Mouse (Mus musculus) frontal cortex, postnatal 36 days (tissue): ENCODE measurements around the gene 2200002D01Rik.

Source experiments
- DNase-seq, 2 experiments: peaks; one replicate each; pipeline ENCODE4 v3.0.0; 2022; ENCODE audit warnings: low spot score in 2 of 2

2200002D01Rik gene

DNA sequence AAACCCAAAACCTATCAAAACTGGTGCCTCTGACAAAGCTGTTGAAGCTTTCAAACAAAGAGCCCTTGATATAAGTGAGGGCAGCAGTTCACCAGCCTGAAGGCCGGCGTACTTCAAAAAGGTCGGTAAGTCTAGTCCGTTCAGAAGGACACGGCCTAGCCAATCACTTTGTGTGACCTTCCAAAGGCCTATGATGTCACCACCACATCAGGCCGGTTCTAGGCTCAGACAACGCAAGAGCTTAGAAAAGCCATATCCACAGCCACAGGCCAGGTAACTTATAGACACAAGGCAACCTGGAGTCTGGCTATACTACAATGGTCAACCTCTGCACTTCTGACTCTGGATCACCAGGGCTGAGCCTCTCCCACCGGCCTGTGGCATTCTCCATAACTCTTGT lies 31.7 kb upstream of the 2200002D01Rik start:
- no peak for DNase-seq

DNA sequence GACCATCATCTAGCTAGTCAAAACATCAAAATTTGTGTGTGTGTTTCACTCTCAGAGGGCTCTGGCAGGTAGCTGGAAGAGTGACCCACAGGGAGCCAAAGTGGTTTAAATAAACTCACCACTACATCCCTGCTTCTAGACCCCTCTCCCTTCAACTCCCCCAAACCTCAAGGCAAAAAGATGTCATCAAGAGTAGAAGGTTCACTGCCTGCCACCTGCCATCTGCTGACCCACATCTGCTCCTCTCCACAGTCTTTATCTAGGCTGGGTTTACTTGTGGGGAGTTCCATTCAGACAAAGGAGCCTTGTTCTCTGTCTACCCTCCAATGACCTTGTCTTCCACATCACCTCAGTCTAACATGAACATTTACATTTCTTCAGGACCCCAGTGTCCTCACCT lies 31.0 kb upstream of the 2200002D01Rik start:
- DNase-seq, result no peak

- DNase-seq, result no peak
Measured at GRCm38 (mm10) chr7:29277510-29277909, 29.2 kb upstream of the 2200002D01Rik start.

DNA sequence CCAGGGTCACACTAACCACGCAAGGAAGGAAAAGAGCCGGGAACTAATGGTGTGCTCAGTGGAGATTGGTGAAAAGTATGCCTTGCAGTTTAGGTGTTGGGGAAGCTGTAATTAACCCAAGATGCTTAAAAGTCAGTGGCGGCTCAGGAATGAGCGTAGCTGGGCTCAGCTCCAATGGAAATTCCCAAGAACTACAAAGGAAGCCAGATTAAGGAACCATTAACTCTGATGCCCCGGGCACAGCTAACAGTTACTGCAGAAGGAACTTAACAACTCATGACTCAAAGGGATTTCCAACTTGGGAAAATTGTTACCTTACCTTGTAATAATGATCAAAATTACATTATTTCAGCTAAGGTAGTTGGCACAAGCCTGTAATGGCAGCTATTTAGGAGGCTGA lies 28.4 kb upstream of the 2200002D01Rik start:
- DNase-seq, result no peak

DNA sequence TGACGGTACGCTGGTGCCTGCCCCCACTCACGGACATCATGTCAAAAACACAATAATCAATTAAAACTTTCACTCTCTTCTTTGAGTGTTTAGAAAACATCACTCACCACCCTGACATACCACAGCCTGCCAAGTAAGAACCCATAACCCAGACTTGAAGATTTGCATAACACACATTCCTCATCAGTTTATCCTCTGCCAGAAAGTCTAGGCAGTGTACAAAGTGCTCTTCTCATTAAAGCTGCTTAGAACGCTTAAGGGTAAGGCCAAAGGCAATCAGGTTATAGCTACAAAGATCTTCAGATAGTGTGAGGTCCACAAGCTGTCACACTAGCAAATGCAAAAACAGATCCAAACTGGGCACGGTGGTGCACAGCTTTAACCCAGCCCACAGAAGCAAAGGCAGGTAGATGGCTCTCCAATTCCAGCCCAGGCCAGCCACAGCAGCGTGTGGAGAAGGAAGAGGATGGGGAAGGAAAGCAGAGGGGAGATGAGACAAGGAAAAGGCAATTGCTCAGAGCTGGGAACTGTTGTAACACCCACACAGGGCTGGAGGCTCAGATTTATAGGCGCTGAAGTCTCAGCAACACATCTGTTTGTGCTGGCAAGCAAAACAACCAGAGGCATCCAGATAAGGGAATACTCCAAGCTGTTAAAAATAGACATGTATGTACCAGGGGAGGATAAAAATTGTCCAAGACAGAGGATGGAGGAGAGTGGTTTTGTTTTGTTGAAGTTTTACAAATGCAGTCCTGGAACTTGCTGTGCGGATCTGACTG lies 23.6 kb upstream of the 2200002D01Rik start:
- peak; percentile 39 to 51 for DNase-seq

GRCm38 (mm10) chr7:29270445-29270844 lies 22.2 kb upstream of the 2200002D01Rik start:
- no peak for DNase-seq

DNA sequence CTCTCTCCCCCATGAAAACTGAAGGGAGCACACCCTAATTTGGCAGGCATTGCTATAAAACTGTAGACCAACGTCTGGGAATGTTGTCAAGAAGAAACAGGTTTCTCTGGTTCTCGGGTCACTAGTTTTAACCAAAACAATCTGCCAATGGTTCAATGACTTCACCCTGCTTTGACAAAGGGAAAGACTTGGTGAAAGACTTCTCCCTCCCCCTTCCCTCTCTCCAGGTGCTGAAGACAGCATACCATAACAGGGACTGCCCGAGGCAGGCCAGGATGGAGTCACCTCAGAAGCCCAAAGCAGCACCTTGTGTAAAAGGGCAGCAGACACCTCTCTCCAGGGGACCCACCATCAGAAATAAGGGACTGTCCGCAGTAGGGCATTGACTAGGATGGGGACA lies 18.7 kb upstream of the 2200002D01Rik start:
- no peak for DNase-seq

DNA sequence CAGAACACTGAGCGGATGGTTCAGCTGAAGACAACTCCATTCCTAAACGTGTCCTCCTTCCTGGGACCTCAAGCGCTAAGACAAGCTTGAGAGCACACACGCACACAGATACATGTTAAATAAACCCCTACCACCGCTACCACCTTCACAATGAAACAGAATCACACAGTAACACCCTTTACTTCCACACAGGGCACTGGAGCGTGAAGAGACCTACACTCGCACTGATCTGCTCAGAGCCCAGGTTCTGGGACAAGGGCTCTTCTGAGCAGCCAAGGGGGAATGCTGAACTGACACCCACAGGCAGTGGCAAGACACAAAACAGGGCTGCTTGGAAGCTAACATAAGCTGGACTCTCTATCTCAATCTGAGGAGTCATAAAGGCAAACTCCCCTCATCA lies 17.4 kb upstream of the 2200002D01Rik start:
- DNase-seq, result no peak

GRCm38 (mm10) chr7:29263831-29264230 lies 15.6 kb upstream of the 2200002D01Rik start:
- DNase-seq, result no peak

GRCm38 (mm10) chr7:29262151-29262550 lies 13.9 kb upstream of the 2200002D01Rik start:
- no peak for DNase-seq

- DNase-seq, result no peak
Measured at GRCm38 (mm10) chr7:29259781-29260730, 11.8 kb upstream of the 2200002D01Rik start.

DNA sequence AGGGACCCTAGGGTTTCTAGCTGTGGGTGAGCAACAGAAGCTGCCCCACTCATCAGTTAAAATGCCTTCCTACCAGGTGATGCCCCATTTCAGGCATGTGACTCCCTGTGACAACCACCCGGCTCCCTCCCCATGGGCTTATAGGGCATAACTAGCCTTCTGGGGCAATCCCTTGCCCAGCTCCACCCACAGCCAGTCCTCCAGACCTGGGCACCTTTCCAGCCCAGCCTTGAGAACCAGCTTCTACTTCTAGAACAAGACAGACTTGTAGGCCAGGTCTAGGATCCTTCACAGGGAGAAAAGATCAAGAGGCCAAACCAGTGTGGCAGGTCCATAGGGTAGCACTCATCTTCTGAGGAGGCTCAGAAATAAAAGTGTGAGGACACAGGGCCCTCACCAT lies 9.1 kb upstream of the 2200002D01Rik start:
- DNase-seq, result no peak

DNA sequence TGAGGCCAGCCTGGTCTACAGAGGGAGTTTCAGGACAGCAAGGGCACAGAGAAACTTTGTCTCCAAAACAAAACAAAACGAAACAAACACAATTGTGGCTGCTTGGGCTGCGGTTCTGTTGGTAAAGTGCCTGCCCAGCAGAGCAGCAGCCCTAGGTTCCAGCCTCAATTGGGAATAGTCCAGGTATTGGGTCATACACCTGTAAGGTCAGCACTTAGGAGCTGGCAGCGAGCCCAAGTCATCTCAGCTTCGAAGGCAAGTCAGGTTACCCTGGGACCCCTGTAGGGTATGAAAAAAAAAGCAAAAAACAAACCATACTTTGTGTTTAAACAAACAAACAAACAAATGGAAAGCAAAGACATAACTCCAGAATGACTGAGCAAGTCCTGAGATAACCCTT lies 7.6 kb upstream of the 2200002D01Rik start:
- no peak for DNase-seq

- DNase-seq, result no peak
Measured at GRCm38 (mm10) chr7:29253842-29254241, 5.6 kb upstream of the 2200002D01Rik start.

GRCm38 (mm10) chr7:29251166-29251565 lies 2.9 kb upstream of the 2200002D01Rik start:
- no peak for DNase-seq

DNA sequence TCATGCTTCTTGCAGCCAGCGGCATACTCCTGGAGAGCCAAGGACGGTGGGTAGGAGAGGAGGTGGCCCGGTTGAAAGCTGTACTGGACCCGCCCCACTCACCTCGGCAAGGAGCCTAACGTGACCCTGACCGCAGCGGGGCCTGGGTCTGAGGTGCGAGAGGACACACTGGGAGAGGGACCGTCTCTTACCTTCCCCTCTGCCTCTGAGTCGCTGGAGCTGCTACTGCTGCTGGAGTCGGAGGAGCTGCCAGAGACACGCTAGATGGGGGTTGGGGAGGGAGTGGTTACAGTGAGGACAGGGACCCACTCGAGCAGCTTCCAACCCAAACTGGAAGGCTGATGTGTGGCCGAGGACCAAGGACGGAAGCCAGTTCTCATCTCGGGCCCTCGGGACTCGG lies 560 bp downstream of the 2200002D01Rik start:
- no peak for DNase-seq

GRCm38 (mm10) chr7:29247314-29247700 lies 959 bp downstream of the 2200002D01Rik start:
- DNase-seq, result peak; percentile 74 to 77

DNA sequence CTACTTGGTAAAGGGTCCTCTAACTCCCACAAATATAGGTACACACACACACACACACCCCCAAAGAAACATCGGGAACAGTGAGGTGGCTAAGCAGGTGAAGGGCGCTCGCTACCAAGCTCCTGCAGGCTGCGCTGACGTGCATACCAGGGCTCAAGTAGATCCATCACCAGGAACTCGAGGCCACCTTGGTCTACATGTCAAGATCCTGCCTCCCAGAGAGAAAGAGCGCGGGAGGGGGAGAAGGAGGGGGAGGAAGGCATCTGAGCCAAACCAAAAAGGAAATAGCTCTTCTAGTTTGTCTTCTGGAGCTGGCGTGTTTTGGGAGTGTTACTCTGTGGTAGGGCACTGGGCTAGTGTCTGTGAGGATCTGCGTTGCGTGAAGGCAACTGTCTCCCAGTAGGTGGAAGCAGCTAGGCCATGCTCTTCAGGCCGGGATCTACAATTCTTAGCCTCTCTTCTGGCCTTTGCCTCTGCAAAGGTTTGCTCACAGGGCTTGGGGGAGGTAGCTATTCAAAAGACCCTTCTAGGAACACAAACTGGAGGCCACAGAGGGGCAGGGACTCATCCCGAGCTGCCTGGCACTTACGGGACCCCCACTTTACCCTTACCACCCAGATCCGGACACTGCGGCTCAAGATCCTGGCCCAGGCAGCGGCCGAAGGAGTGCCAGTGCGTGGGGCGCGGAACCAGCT lies 1.5 kb downstream of the 2200002D01Rik start:
- DNase-seq, result no peak

DNA sequence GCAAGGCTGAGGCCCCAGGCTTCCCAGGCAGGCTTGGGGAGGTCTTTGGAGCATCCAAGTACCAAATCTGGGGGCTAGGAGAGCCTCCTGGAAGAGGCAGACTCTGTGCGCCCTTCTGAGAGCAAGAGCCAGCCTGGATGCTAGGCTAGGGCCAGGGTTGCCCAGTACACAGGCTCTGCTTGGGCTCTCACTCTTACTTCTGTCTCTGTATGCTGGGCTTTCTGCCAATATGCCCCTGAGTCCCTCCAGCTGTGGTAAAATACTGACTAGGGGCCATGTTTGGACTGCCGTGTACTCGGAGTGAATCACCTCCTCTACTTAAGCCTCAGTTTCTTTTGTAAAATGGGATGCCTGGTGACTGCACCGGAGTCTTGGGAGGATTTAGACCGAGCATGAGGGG lies 2.3 kb downstream of the 2200002D01Rik start:
- DNase-seq, result no peak

GRCm38 (mm10) chr7:29244732-29245416 lies 3.4 kb downstream of the 2200002D01Rik start:
- DNase-seq, result no peak
